Mouse (Mus musculus): ENCODE results near the gene Mobp. TPM values are rescaled to one million over a fixed set of nuclear protein-coding genes. Genes with fewer than 3 reads are reported as not detected.

The Mobp gene
- polyA plus RNA-seq, 1 experiment from 2014 or later, result not detected

GRCm38 (mm10) chr9:120163862-120164261, 14.4 kb downstream of the Mobp start:
- H3K36me3 ChIP-seq (ENCODE audit: control insufficient read depth, insufficient read depth, low read length), result no peaks in the 10 kb centered on the region
- no peak for ATAC-seq
- no peak overlapping the region for H3K4me2 ChIP-seq (ENCODE audit: low read depth, low read length)
- no peak overlapping the region for H3K27ac ChIP-seq (ENCODE audit: low read length)
- WGBS, result 87% methylated on average over 16 of the region's 16 CpGs
- H3K4me1 ChIP-seq (ENCODE audit: control insufficient read depth, insufficient read depth, low read length), result no peaks in the 10 kb centered on the region
- no peaks in the 10 kb centered on the region; the same call in 1 of the 2 replicates for H3K27me3 ChIP-seq (replicated peaks; ENCODE audit: control insufficient read depth, insufficient read depth, low read length)
- H3K9ac ChIP-seq (ENCODE audit: low read depth, low read length), result no peak overlapping the region
- no peaks in the 10 kb centered on the region for H3K9me3 ChIP-seq (ENCODE audit: control insufficient read depth, low read length)
- no peak overlapping the region for H3K4me3 ChIP-seq (ENCODE audit: low read length)

DNA sequence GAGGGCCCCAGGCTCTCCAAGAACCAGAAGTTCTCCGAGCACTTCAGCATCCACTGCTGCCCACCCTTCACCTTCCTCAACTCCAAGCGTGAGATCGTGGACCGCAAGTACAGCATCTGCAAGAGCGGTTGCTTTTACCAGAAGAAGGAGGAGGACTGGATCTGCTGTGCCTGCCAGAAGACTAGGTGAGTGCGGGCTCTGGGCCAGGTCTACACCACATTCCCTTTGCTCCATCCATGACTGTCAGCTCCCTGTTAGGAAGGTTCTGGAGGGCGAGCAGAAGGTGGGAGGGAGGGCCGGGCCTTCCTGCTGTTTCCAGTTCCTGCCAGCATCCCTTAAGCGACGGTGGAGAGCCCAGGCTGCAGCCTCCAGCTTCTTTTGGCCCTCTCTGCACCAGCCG, 18.3 kb downstream of the Mobp start:
- WGBS, result 67% methylated on average over 11 of the region's 11 CpGs
- Histone ChIP-seq H3K9ac (ENCODE audit: low read depth, low read length) (no peak overlapping the region), H3K27ac (ENCODE audit: low read length) (no peak overlapping the region), H3K4me2 (ENCODE audit: low read depth, low read length) (no peak overlapping the region), H3K27me3 (replicated peaks; ENCODE audit: control insufficient read depth, insufficient read depth, low read length) (no peaks in the 10 kb centered on the region; the same call in 1 of the 2 replicates), H3K9me3 (ENCODE audit: control insufficient read depth, low read length) (no peaks in the 10 kb centered on the region), H3K36me3 (ENCODE audit: control insufficient read depth, insufficient read depth, low read length) (no peaks in the 10 kb centered on the region), H3K4me3 (ENCODE audit: low read length) (no peak overlapping the region), H3K4me1 (ENCODE audit: control insufficient read depth, insufficient read depth, low read length) (no peaks in the 10 kb centered on the region)
- no peak for ATAC-seq

GRCm38 (mm10) chr9:120171295-120171694, 21.8 kb downstream of the Mobp start:
- H3K9ac ChIP-seq (ENCODE audit: low read depth, low read length), result no peak overlapping the region
- no peaks in the 10 kb centered on the region for H3K36me3 ChIP-seq (ENCODE audit: control insufficient read depth, insufficient read depth, low read length)
- no peaks in the 10 kb centered on the region for H3K9me3 ChIP-seq (ENCODE audit: control insufficient read depth, low read length)
- WGBS, result 37% methylated on average over 5 of the region's 5 CpGs
- H3K4me2 ChIP-seq (ENCODE audit: low read depth, low read length), result no peak overlapping the region
- H3K4me1 ChIP-seq (ENCODE audit: control insufficient read depth, insufficient read depth, low read length), result no peaks in the 10 kb centered on the region
- ATAC-seq, result no peak
- no peaks in the 10 kb centered on the region; the same call in 1 of the 2 replicates for H3K27me3 ChIP-seq (replicated peaks; ENCODE audit: control insufficient read depth, insufficient read depth, low read length)
- no peak overlapping the region for H3K27ac ChIP-seq (ENCODE audit: low read length)
- no peak overlapping the region for H3K4me3 ChIP-seq (ENCODE audit: low read length)

DNA sequence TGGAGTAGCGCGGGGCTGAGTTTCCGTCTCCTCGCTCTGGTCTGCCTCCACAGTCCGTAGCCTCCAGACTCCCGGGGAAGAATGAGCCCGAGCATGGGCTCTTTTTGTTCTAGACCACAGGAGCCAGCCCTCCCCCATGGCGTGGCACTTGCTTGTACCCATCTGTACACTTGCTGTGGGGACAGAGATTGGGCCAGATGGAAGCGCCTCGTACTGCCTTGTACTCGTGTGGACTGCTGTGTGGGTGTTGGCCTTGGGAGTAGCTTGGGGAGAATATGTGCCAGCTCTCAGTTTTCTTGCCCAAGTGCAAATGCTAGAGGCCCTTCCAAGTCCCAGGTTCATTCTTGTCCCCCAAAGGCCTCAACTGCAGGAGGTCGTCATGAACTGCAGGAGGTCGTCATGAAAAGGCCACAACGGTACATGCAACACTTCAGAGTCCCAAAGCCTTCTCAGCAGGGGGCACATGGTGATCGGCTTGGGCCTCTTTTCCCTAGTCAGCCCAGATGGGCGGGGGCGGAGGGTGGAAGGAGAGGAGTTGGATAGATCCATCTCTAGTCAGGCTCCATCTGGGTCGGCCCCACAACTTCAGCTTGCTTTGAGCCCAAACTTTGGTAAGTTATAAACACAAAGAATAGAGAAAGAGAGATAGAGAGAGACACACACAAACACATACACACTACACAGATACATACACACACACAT, 25.1 kb downstream of the Mobp start:
- Histone ChIP-seq H3K9ac (ENCODE audit: low read depth, low read length) (no peak overlapping the region), H3K27me3 (replicated peaks; ENCODE audit: control insufficient read depth, insufficient read depth, low read length) (no peaks in the 10 kb centered on the region), H3K27ac (ENCODE audit: low read length) (no peak overlapping the region), H3K36me3 (ENCODE audit: control insufficient read depth, insufficient read depth, low read length) (no peaks in the 10 kb centered on the region), H3K9me3 (ENCODE audit: control insufficient read depth, low read length) (no peaks in the 10 kb centered on the region), H3K4me1 (ENCODE audit: control insufficient read depth, insufficient read depth, low read length) (no peaks in the 10 kb centered on the region), H3K4me2 (ENCODE audit: low read depth, low read length) (no peak overlapping the region), H3K4me3 (ENCODE audit: low read length) (no peak overlapping the region)
- no peak for ATAC-seq
- 89% methylated on average over 18 of the region's 18 CpGs for WGBS

GRCm38 (mm10) chr9:120178813-120179212, 29.3 kb downstream of the Mobp start:
- no peak for ATAC-seq

GRCm38 (mm10) chr9:120184499-120184898, 35.0 kb downstream of the Mobp start:
- 34% methylated on average over 13 of the region's 13 CpGs for WGBS
- Histone ChIP-seq H3K36me3 (ENCODE audit: control insufficient read depth, insufficient read depth, low read length) (no peaks in the 10 kb centered on the region), H3K27ac (ENCODE audit: low read length) (no peak overlapping the region), H3K4me2 (ENCODE audit: low read depth, low read length) (no peak overlapping the region), H3K9ac (ENCODE audit: low read depth, low read length) (no peak overlapping the region), H3K9me3 (ENCODE audit: control insufficient read depth, low read length) (no peaks in the 10 kb centered on the region), H3K27me3 (replicated peaks; ENCODE audit: control insufficient read depth, insufficient read depth, low read length) (no peaks in the 10 kb centered on the region), H3K4me3 (ENCODE audit: low read length) (no peak overlapping the region), H3K4me1 (ENCODE audit: control insufficient read depth, insufficient read depth, low read length) (no peaks in the 10 kb centered on the region)
- no peak for ATAC-seq

More at GRCm38 (mm10) chr9:120178813-120179212, 29.3 kb downstream of the Mobp start:
- H3K36me3 ChIP-seq (ENCODE audit: control insufficient read depth, insufficient read depth, low read length), result no peaks in the 10 kb centered on the region
- H3K9me3 ChIP-seq (ENCODE audit: control insufficient read depth, low read length), result no peaks in the 10 kb centered on the region
- no peak overlapping the region for H3K4me3 ChIP-seq (ENCODE audit: low read length)
- H3K9ac ChIP-seq (ENCODE audit: low read depth, low read length), result no peak overlapping the region
- no peaks in the 10 kb centered on the region for H3K4me1 ChIP-seq (ENCODE audit: control insufficient read depth, insufficient read depth, low read length)
- no peak overlapping the region for H3K4me2 ChIP-seq (ENCODE audit: low read depth, low read length)
- 77% methylated on average over 10 of the region's 10 CpGs for WGBS
- H3K27me3 ChIP-seq (replicated peaks; ENCODE audit: control insufficient read depth, insufficient read depth, low read length), result no peaks in the 10 kb centered on the region
- no peak overlapping the region for H3K27ac ChIP-seq (ENCODE audit: low read length)

DNA sequence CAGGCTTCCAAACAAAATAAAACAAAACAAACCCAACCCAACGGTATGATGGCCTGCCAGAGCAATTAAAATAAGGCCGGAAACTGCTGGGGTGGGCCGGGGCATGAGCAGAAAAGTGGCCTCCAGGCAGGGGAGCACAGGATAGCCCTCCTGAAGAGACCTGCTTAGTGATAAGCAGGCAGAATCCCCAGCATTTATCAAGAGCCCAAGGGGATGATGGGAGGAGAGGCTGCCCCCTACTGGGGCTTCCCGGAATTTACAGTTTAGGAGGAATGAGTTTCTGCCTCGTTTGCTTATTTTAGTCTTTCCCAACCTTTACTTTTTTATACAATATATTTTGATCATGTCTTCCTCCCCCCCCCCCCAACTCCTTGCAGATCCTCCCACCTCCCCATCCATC, 37.3 kb downstream of the Mobp start:
- Histone ChIP-seq H3K4me3 (ENCODE audit: low read length) (no peak overlapping the region), H3K4me2 (ENCODE audit: low read depth, low read length) (no peak overlapping the region), H3K36me3 (ENCODE audit: control insufficient read depth, insufficient read depth, low read length) (no peaks in the 10 kb centered on the region), H3K9me3 (ENCODE audit: control insufficient read depth, low read length) (no peaks in the 10 kb centered on the region), H3K27ac (ENCODE audit: low read length) (no peak overlapping the region), H3K9ac (ENCODE audit: low read depth, low read length) (no peak overlapping the region), H3K27me3 (replicated peaks; ENCODE audit: control insufficient read depth, insufficient read depth, low read length) (no peaks in the 10 kb centered on the region), H3K4me1 (ENCODE audit: control insufficient read depth, insufficient read depth, low read length) (no peaks in the 10 kb centered on the region)
- ATAC-seq, result no peak
- 79% methylated on average over 5 of the region's 5 CpGs for WGBS

DNA sequence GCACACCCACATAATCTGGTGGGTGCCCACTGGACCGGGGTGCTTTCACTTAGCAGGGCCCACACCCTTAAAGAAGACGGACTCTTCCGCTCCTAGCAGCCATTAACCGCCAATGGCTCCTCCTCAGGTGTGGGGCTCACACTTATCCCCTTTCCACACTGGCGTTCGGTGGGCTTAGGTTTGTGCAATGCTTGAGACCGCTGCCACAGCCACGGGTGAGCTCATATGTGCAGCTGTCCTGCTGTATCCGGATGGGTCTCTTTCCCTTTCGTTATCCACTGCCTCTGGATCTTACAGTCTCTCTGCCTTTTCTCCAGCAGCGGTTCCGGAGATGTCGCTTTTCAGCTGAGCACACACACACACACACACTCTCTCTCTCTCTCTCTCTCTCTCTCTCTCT, 41.4 kb downstream of the Mobp start:
- no peaks in the 10 kb centered on the region for H3K36me3 ChIP-seq (ENCODE audit: control insufficient read depth, insufficient read depth, low read length)
- peak overlapping the region; percentile 60 for H3K4me2 ChIP-seq (ENCODE audit: low read depth, low read length)
- ATAC-seq, result peak; percentile 70
- H3K4me1 ChIP-seq (ENCODE audit: control insufficient read depth, insufficient read depth, low read length), result no peaks in the 10 kb centered on the region
- H3K27ac ChIP-seq (ENCODE audit: low read length), result no peak overlapping the region
- H3K4me3 ChIP-seq (ENCODE audit: low read length), result peak overlapping the region; percentile 50
- peak overlapping the region; percentile 54 for H3K9ac ChIP-seq (ENCODE audit: low read depth, low read length)
- 33% methylated on average over 13 of the region's 13 CpGs for WGBS
- H3K9me3 ChIP-seq (ENCODE audit: control insufficient read depth, low read length), result no peaks in the 10 kb centered on the region
- H3K27me3 ChIP-seq (replicated peaks; ENCODE audit: control insufficient read depth, insufficient read depth, low read length), result no peaks in the 10 kb centered on the region

GRCm38 (mm10) chr9:120191362-120192098, 42.0 kb downstream of the Mobp start:
- Histone ChIP-seq H3K36me3 (ENCODE audit: control insufficient read depth, insufficient read depth, low read length) (no peaks in the 10 kb centered on the region), H3K4me2 (ENCODE audit: low read depth, low read length) (peak overlapping the region; percentile 60), H3K4me1 (ENCODE audit: control insufficient read depth, insufficient read depth, low read length) (no peaks in the 10 kb centered on the region), H3K27me3 (replicated peaks; ENCODE audit: control insufficient read depth, insufficient read depth, low read length) (no peaks in the 10 kb centered on the region), H3K27ac (ENCODE audit: low read length) (no peak overlapping the region), H3K9me3 (ENCODE audit: control insufficient read depth, low read length) (no peaks in the 10 kb centered on the region), H3K4me3 (ENCODE audit: low read length) (peak overlapping the region; percentile 50), H3K9ac (ENCODE audit: low read depth, low read length) (peak overlapping the region; percentile 54)
- ATAC-seq, result peak; percentile 68
- WGBS, result 22% methylated on average over 21 of the region's 21 CpGs
